Mouse (Mus musculus) heart, embryonic 14.5 days (tissue): ENCODE measurements around the gene Ebna1bp2. TPM values are rescaled to one million over a fixed set of nuclear protein-coding genes. Genes with fewer than 3 reads are reported as not detected.

ENCODE experiments used
- ATAC-seq: fragments of 200-750 bp; cut with Nextera tagmentation; 2 replicates; pipeline ENCODE4 v1.8.0; 2017; ENCODE audit warnings: low read depth, moderate TSS enrichment; ENCODE audit not compliant: insufficient number of reproducible peaks, insufficient read depth, low FRiP score
- H3K27ac ChIP-seq, 2 experiments: fragments of 200-500 bp in 1 of 2; fragments of 300-500 bp in 1 of 2; sonication (generic) in 1 of 2; replicated peaks in 1 of 2; 2 replicates each; pipeline ENCODE4 v1.5.1; 2012 to 2014; ENCODE audit warnings: low read depth in 2 of 2, low read length in 2 of 2, control low read depth in 1 of 2, mild to moderate bottlenecking in 1 of 2, mixed read lengths in 1 of 2; ENCODE audit not compliant: control insufficient read depth in 1 of 2, insufficient read depth in 1 of 2
- H3K27me3 ChIP-seq: fragments of 300-500 bp; sonication (generic); 2 replicates; pipeline ENCODE4 v1.6.1; 2014; ENCODE audit warnings: mild to moderate bottlenecking, low read length, control low read depth; ENCODE audit not compliant: control insufficient read depth, insufficient read depth
- H3K36me3 ChIP-seq: fragments of 300-500 bp; sonication (generic); 2 replicates; pipeline ENCODE4 v1.6.1; 2014; ENCODE audit warnings: mild to moderate bottlenecking, control low read depth, low read length, mixed read lengths; ENCODE audit not compliant: control insufficient read depth, insufficient read depth
- H3K4me1 ChIP-seq, 2 experiments: fragments of 200-500 bp in 1 of 2; fragments of 300-500 bp in 1 of 2; sonication (generic) in 1 of 2; 2 replicates each; pipeline ENCODE4 v1.6.1; 2012 to 2014; ENCODE audit warnings: low read length in 2 of 2, control low read depth in 1 of 2, mixed read lengths in 1 of 2; ENCODE audit not compliant: control insufficient read depth in 2 of 2, insufficient read depth in 2 of 2
- H3K4me2 ChIP-seq: fragments of 300-500 bp; sonication (generic); 2 replicates; pipeline ENCODE4 v1.6.1; 2014; ENCODE audit warnings: mild to moderate bottlenecking, low read length
- H3K4me3 ChIP-seq, 2 experiments: fragments of 200-500 bp in 1 of 2; fragments of 300-500 bp in 1 of 2; sonication (generic) in 1 of 2; 2 replicates each; pipeline ENCODE4 v1.5.1; 2012 to 2014; ENCODE audit warnings: low read length in 2 of 2, mild to moderate bottlenecking in 2 of 2, control low read depth in 1 of 2, low read depth in 1 of 2, moderate library complexity in 1 of 2; ENCODE audit not compliant: control insufficient read depth in 1 of 2, insufficient read depth in 1 of 2
- H3K9ac ChIP-seq: fragments of 300-500 bp; sonication (generic); 2 replicates; pipeline ENCODE4 v1.6.1; 2014; ENCODE audit warnings: mild to moderate bottlenecking, low read length
- H3K9me3 ChIP-seq: fragments of 300-500 bp; sonication (generic); 2 replicates; pipeline ENCODE4 v1.6.1; 2016; ENCODE audit warnings: low read length, control low read depth; ENCODE audit not compliant: control insufficient read depth
- WGBS: fragments of 180-500 bp; shearing (Covaris S2); extraction: QIAGEN DNeasy Blood & Tissue Kit; methylation state at CpG from one replicate; pipeline ENCODE4 v1.1.7; 2014; 5-methylcytosine and 5-hydroxymethylcytosine counted together
- polyA plus RNA-seq: library from polyadenylated mRNA; unstranded; fragments of >200 nt; fragmentation: Nextera tagmentation; extraction: Ambion mirVana; gene quantifications from 2 replicates; pipeline ENCODE4 v1.2.1, GENCODE M21; 2014

Ebna1bp2 gene
- polyA plus RNA-seq, 1 experiment from 2014 or later: 86.0 TPM

DNA sequence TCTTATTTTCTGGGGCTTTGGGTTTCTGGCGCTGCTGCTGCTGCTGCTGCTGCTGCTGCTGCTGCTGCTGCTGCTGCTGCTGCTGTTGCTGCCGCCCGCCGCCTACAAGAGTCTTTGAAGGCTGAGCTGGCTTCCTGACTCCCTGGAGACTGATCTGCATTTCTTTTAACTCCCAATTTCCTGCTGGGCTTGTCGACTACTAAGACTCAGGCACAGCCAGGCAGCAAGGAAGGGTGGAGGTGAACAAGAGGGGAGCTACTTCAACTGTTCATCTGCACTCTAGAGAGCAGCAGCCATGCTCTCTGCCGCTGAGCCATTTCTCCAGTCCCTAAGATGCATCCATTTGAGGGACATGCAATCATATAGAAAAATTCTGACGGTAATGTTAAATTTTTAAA, 30.9 kb upstream of the Ebna1bp2 start:
- no peaks in the 10 kb centered on the region; the same call in 1 of the 2 replicates for H3K27me3 ChIP-seq
- H3K9me3 ChIP-seq: no peaks in the 10 kb centered on the region
- no peak overlapping the region for H3K4me2 ChIP-seq
- no peak overlapping the region for H3K4me3 ChIP-seq
- 5% methylated on average over 7 of the region's 7 CpGs for WGBS
- no peak overlapping the region for H3K9ac ChIP-seq
- peaks cover 0 to 2% of the 10 kb centered on the region in 2 experiments; a peak in 1 of 4 replicates for H3K4me1 ChIP-seq
- no peaks in the 10 kb centered on the region for H3K36me3 ChIP-seq
- ATAC-seq: no peak
- H3K27ac ChIP-seq: no peak overlapping the region

DNA sequence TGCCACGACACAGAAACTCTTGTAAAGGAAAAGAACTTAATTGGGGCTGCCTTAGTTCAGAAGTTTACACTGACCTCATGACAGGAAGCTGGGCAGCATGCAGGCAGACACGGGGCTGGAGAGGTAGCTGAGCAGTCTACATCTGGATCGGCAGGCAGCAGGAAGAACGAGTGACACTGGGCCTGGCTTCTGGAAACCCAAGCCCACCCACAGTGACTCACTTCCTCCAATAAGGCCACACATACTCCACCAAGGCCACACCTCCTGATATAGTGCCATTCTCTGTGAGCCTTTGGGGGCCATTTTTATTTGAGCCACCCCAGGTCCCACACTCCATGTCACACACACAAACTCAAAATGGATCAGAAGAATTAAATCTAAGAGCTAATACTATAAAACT, 16.5 kb upstream of the Ebna1bp2 start:
- ATAC-seq: no peak
- H3K4me2 ChIP-seq: no peak overlapping the region
- H3K4me3 ChIP-seq: no peak overlapping the region
- no peaks in the 10 kb centered on the region for H3K36me3 ChIP-seq
- WGBS: 53% methylated on average over 4 of the region's 4 CpGs
- H3K9ac ChIP-seq: no peak overlapping the region
- peaks cover 12% of the 10 kb centered on the region; the same call in 1 of the 2 replicates for H3K27me3 ChIP-seq
- H3K27ac ChIP-seq: no peak overlapping the region
- no peaks in the 10 kb centered on the region for H3K9me3 ChIP-seq
- no peaks in the 10 kb centered on the region for H3K4me1 ChIP-seq

DNA sequence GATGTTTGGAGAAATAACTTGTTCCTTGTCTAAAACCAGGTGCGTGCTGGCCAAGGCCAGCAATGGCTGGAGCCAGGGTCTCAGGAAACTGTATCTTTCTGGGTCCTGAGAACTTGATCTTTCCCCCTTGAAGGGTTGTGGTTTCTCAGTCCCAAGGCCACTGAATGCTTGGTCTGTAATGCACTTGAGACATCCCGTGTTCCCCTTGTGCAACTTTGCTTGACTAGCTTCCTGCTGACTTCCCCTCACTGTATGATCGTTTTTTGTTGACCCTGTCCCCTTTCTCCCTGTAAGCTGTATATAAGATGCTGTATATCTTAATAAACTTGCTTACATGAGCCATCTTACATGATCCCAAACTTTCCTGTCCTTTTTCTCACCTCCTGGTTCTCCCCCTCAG, 10.8 kb upstream of the Ebna1bp2 start:
- no peak overlapping the region for H3K4me2 ChIP-seq
- no peaks in the 10 kb centered on the region for H3K9me3 ChIP-seq
- peaks cover 31% of the 10 kb centered on the region; the same call in 1 of the 2 replicates for H3K27me3 ChIP-seq
- no peak overlapping the region for H3K9ac ChIP-seq
- no peaks in the 10 kb centered on the region for H3K36me3 ChIP-seq
- no peaks in the 10 kb centered on the region for H3K4me1 ChIP-seq
- ATAC-seq: no peak
- H3K4me3 ChIP-seq: no peak overlapping the region
- H3K27ac ChIP-seq: no peak overlapping the region
- 67% methylated on average over 3 of the region's 3 CpGs for WGBS

DNA sequence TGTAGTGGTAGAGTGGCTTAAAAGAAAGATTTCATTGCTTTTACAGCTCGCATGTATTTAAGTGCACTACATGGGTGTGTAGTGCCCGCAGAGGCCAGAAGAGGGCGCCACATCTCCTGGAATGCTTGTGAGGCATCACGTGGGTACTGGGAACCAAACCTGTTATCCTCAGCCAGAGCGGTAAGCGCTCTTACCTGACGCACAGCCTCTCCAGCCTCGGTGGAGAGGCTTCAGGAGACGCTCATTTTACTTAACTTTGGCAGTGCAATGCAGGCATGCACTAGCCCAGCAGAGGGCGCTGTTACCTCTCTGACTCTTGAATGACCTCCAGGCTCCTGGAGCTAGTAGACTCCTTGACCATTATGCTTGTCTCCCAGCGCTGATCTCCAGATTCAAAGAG, 8.0 kb upstream of the Ebna1bp2 start:
- no peaks in the 10 kb centered on the region for H3K9me3 ChIP-seq
- no peaks in the 10 kb centered on the region for H3K36me3 ChIP-seq
- 21% methylated on average over 11 of the region's 11 CpGs for WGBS
- no peak overlapping the region for H3K9ac ChIP-seq
- peaks cover 27% of the 10 kb centered on the region; the same call in 1 of the 2 replicates for H3K27me3 ChIP-seq
- H3K4me2 ChIP-seq: no peak overlapping the region
- H3K4me3 ChIP-seq: no peak overlapping the region
- no peak for ATAC-seq
- H3K4me1 ChIP-seq: no peaks in the 10 kb centered on the region
- H3K27ac ChIP-seq: no peak overlapping the region

DNA sequence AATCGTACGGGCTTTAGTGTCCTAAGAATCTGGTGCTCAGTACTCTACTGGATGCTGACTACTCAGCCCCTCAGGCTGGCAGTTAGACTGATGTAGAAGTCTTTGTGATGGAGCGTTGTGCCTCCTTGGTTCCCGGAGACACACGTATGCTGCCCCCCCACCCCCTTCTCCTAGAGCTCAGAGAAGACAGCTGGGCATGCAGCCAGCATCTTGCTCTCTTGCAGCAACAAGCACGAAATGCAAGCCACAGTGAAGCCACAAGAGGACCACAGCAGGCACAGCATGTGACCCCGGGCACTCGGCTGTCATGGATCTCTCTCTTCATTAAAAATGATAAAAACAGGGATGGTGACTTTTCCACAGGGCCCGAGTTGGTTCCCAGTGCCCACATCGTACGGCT, 5.2 kb upstream of the Ebna1bp2 start:
- Histone ChIP-seq H3K9me3 (0 out of 2 replicates have a peak, but pooled peaks cover 4% of the 10 kb centered on the region), H3K27ac (no peak overlapping the region), H3K4me1 (no peaks in the 10 kb centered on the region), H3K27me3 (peaks cover 10% of the 10 kb centered on the region; the same call in 1 of the 2 replicates), H3K4me2 (no peak overlapping the region), H3K4me3 (no peak overlapping the region), H3K9ac (no peak overlapping the region), H3K36me3 (no peaks in the 10 kb centered on the region)
- no peak for ATAC-seq
- WGBS: 81% methylated on average over 11 of the region's 11 CpGs

DNA sequence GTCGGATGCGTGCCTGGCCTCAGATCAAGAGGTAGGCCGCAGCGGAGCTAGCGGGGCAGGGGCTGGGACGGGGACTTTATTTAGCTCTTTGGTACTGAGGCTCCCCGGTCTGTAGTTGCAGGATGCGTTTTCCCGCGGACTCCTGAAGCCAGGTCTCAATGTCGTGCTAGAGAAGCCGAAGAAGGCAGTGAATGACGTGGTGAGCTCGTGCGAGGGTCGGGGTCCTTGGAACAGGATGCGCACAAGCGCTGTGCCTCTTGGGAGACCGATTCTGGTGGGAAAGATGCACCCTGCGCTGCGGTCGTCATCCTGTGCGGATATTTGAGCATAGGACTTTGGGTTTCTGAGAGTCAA, 345 bp downstream of the Ebna1bp2 start:
- Histone ChIP-seq H3K27ac (0 out of 4 replicates have a peak overlapping the region, but pooled peaks of 1 of the 2 experiments have one; percentile 20), H3K36me3 (peaks cover 33% of the 10 kb centered on the region), H3K27me3 (no peaks in the 10 kb centered on the region), H3K9me3 (0 out of 2 replicates have a peak, but pooled peaks cover 4% of the 10 kb centered on the region), H3K4me3 (peak overlapping the region; percentile 54 to 71), H3K4me1 (peaks cover 3 to 10% of the 10 kb centered on the region in 2 experiments; a peak in 3 of 4 replicates), H3K9ac (peak overlapping the region; percentile 80), H3K4me2 (peak overlapping the region; percentile 97)
- peak; percentile 3; the same call in 1 of the 2 replicates for ATAC-seq
- WGBS: under 1% methylated on average over 23 of the region's 23 CpGs

DNA sequence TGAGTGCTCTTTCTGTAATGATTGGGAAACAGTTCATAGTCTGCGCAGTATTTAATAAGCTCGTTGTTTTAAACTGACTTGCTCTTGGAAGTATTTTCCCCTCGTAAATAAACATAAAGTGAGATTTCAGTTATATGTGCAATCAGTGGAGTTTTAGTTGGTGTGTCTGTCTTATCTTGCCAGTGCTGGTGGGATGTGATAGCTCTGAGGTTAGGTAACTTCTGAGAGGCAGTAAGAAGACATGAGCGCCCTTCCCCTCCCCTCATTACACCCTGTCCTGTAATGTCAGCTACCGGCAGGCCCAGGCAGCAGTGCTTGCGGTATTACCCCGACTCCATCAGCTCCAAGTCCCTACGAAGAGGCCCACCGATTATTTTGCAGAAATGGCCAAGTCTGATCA, 1.2 kb downstream of the Ebna1bp2 start:
- Histone ChIP-seq H3K36me3 (peaks cover 42% of the 10 kb centered on the region), H3K4me1 (peaks cover 3 to 10% of the 10 kb centered on the region in 2 experiments; a peak in 3 of 4 replicates), H3K9me3 (0 out of 2 replicates have a peak, but pooled peaks cover 4% of the 10 kb centered on the region), H3K27me3 (no peaks in the 10 kb centered on the region), H3K4me3 (peak overlapping the region; percentile 54 to 71; a peak in 3 of 4 replicates), H3K4me2 (peak overlapping the region; percentile 97), H3K9ac (peak overlapping the region; percentile 80), H3K27ac (no peak overlapping the region)
- WGBS: 79% methylated on average over 9 of the region's 9 CpGs
- ATAC-seq: no peak

DNA sequence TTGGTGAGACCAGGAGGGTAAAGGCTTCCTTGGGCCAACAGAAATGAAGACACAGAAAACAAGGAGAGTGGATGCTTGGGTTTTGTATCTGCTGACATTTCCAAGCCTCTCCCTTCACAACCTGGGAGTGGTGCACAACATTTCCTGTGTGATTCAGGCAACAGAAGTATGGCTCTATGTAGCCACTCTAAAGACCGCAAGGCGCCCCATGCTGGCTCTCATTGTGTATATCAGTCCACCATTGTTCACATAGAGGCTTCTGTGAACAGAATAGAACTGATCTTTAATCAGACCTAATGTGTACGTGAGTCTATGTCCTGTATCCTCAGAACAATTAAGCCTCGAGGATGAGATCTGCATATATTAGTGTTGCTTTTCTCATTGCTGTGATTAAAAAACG, 9.7 kb downstream of the Ebna1bp2 start:
- H3K9me3 ChIP-seq: no peaks in the 10 kb centered on the region
- WGBS: 91% methylated on average over 5 of the region's 5 CpGs
- no peak for ATAC-seq
- H3K4me3 ChIP-seq: no peak overlapping the region
- peaks cover 51% of the 10 kb centered on the region for H3K36me3 ChIP-seq
- H3K9ac ChIP-seq: no peak overlapping the region
- H3K4me2 ChIP-seq: no peak overlapping the region
- no peaks in the 10 kb centered on the region for H3K4me1 ChIP-seq
- no peaks in the 10 kb centered on the region for H3K27me3 ChIP-seq
- no peak overlapping the region for H3K27ac ChIP-seq
